Mouse (Mus musculus): ENCODE data around the gene Neb.

GRCm38 (mm10) chr2:52317471-52317870 is 60.8 kb downstream of the Neb start:
- TF ChIP-seq CTCF (conservative IDR thresholded peaks at IDR 0.05; ENCODE audit: low read length), result no peak
- no peak for TF ChIP-seq POU5F1 (IDR thresholded peaks at IDR 0.05; ENCODE audit: borderline replicate concordance, low read length)
